Mouse (Mus musculus) cerebellum, adult 18-20 months (tissue): ENCODE data around the gene Defb6.

Source experiments
- DNase-seq, 2 experiments: peaks; one replicate each; pipeline ENCODE4 v3.0.0; 2021

Defb6 gene

DNA sequence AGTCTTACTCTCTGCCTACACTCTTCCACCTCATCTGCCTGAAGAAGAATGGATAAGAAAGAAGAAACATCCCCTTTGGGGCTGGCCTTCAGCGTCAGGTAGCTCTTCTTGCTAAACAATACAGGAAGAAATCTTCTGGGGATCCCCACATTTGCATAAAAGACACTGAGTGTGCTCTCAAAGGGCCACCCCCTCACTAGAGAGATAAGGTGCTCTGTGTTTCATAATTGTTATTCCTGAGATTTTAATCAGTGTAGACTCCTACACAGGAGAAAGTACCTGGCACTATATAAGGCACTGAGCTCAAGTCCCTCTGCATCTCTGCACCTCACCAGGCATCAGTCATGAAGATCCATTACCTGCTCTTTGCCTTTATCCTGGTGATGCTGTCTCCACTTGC is at the start of gene Defb6:
Defb6 (plus strand) TSS at position 318 of the 400 bp plus-strand sequence.
- no peak for DNase-seq

DNA sequence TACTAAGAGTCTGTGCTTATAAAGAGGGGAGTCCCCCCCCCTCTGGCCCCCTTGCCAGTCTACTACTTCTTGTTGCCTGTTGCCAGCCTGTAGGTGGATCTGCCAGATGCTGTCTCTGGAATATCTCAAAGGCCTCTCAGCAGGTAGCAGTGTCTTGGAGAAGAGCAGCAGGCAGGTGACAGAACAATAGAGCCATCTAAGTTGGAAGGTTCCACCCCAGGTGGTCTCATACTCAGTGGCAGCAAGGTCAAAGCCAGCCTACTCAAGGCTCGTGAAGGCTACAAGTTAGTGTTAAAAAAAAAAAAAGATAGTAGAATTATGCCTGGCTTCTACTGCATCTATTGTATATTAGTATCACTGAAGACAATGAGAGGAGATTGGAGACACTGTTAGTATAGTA is 12.8 kb downstream of the Defb6 start:
- no peak for DNase-seq

DNA sequence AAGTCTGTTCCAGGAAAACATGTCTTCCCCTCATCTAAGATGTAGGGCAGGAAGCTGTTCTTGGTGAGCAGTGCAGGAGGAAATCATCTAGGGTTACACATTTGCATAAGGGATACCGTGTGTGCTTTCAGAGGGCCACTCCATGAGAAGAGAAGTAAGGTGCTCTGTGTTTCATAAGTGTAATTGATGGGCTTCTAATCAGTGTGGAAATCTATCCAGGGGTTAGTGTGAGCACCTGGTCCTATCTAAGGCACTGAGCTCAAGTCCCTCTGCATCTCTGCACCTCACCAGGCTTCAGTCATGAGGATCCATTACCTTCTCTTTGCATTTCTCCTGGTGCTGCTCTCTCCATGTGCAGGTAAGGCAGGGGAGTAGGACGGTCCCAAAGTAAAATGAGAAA is 14.3 kb downstream of the Defb6 start, which contains the start of gene Defb46:
Defb46 (plus strand) TSS at position 301 of the 400 bp plus-strand sequence.
- no peak for DNase-seq

DNA sequence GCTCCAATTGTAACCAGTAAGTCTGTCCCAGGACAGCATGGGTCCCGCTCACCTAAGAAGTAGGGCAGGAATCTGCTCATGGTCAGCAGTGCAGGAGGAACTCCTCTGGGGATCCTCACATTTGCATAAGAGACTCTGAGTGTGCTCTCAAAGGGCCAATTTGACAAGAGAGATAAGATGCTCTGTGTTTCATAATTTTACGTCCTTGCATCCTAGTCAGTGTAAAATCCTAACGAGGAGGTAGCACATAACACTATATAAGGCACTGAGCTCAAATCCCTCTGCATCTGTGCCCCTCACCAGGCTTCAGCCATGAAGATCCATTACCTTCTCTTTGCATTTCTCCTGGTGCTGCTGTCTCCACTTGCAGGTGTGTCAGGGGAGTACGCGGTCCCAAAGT is 22.0 kb downstream of the Defb6 start, which contains the start of gene Defb5:
Defb5 (plus strand) TSS at position 301 of the 400 bp plus-strand sequence.
- DNase-seq, result no peak

DNA sequence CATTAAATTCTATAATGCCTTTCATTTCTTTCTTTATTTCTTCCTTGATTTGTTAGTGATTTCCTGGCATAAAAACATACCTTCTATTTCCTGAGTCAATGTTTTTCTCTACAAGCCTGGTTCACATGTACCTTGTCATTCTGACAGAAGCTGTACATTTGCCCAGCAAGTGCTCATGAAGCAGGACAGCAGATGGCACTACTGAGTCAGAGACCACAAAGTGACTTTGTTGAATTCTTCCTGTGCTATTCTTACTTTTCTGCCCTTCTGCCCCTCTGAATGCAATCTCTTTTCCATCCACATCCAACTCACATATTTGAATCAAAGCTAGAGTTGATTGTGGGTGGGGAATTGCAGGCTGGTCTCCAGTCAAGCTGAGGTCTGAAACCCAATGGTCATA is 32.9 kb downstream of the Defb6 start:
- DNase-seq, result no peak

- no peak for DNase-seq
Observed at GRCm38 (mm10) chr8:19259667-19260066, 34.4 kb downstream of the Defb6 start.
